Mouse (Mus musculus) ES-Bruce4 (cell line): Measurements from ENCODE around the gene 2310003L06Rik. TPM values are rescaled to one million over a fixed set of nuclear protein-coding genes. Genes with fewer than 3 reads are reported as not detected.

Experiments
- H3K27ac ChIP-seq: 2 replicates; pipeline ENCODE4 v1.5.1; 2012; ENCODE audit warnings: low read length, inconsistent platforms; ENCODE audit not compliant: insufficient read depth
- H3K27me3 ChIP-seq: 2 replicates; pipeline ENCODE4 v1.6.1; 2012; ENCODE audit warnings: mild to moderate bottlenecking, low read length, inconsistent platforms; ENCODE audit not compliant: control insufficient read depth, poor library complexity, insufficient read depth, severe bottlenecking
- H3K36me3 ChIP-seq: 2 replicates; pipeline ENCODE4 v1.6.1; 2012; ENCODE audit warnings: inconsistent platforms, mild to moderate bottlenecking, low read length, moderate library complexity; ENCODE audit not compliant: control insufficient read depth, poor library complexity, insufficient read depth, severe bottlenecking
- H3K4me1 ChIP-seq: one replicate; pipeline ENCODE4 v1.8.1; 2011; ENCODE audit warnings: low read length; ENCODE audit not compliant: control insufficient read depth, insufficient read depth
- H3K4me3 ChIP-seq: 2 replicates; pipeline ENCODE4 v1.5.1; 2011; ENCODE audit warnings: low read depth, mild to moderate bottlenecking, low read length
- H3K9ac ChIP-seq: 2 replicates; pipeline ENCODE4 v1.6.1; 2012; ENCODE audit warnings: low read depth, mild to moderate bottlenecking, inconsistent platforms; ENCODE audit not compliant: poor library complexity, severe bottlenecking
- H3K9me3 ChIP-seq: replicated peaks from 2 replicates; pipeline ENCODE4 v1.6.1; 2012; ENCODE audit warnings: mild to moderate bottlenecking, low read length, inconsistent platforms; ENCODE audit not compliant: control insufficient read depth, poor library complexity, insufficient read depth, severe bottlenecking
- CTCF ChIP-seq: IDR thresholded peaks from one replicate; pipeline ENCODE4 v1.8.1; 2011; ENCODE audit warnings: low read depth, low read length
- EP300 ChIP-seq: IDR thresholded peaks from 2 replicates; pipeline ENCODE4 v1.6.1; 2011; ENCODE audit warnings: low read depth, low read length; ENCODE audit not compliant: insufficient read depth
- POLR2A ChIP-seq: IDR thresholded peaks from one replicate; pipeline ENCODE4 v1.8.1; 2011; ENCODE audit warnings: low read length; ENCODE audit not compliant: insufficient read depth
- polyA plus RNA-seq: library from polyadenylated mRNA; stranded (reverse); fragments of >200 nt; gene quantifications from 2 replicates; pipeline ENCODE4 v1.2.4, GENCODE M21; 2011; ENCODE audit warnings: low read depth; ENCODE audit not compliant: missing spikeins, insufficient read depth, insufficient read length

Gene 2310003L06Rik
- polyA plus RNA-seq, 1 experiment: not detected

GRCm38 (mm10) chr5:87979139-87979538 is 9.9 kb downstream of the 2310003L06Rik start, which contains the start of gene Cabs1:
TSS of gene Cabs1 (plus strand) at chr5:87979439.
- Histone ChIP-seq H3K27ac (no peak within 1 kb of the TSS), H3K36me3 (no peaks in the 10 kb centered on the region), H3K4me3 (no peak within 1 kb of the TSS), H3K9ac (no peak within 1 kb of the TSS), H3K27me3 (no peaks in the 10 kb centered on the region), H3K9me3 (no peaks in the 10 kb centered on the region), H3K4me1 (no peaks in the 10 kb centered on the region)
- TF ChIP-seq POLR2A (no peak), CTCF (no peak), EP300 (no peak)

- H3K9me3 ChIP-seq: no peaks in the 10 kb centered on the region
- no peak overlapping the region for H3K9ac ChIP-seq
- H3K27me3 ChIP-seq: no peaks in the 10 kb centered on the region
- H3K4me3 ChIP-seq: no peak overlapping the region
- TF ChIP-seq CTCF (no peak), EP300 (no peak), POLR2A (no peak)
- no peaks in the 10 kb centered on the region for H3K36me3 ChIP-seq
- H3K27ac ChIP-seq: no peak overlapping the region
- H3K4me1 ChIP-seq: no peaks in the 10 kb centered on the region
Observed at GRCm38 (mm10) chr5:87982468-87983214, 13.4 kb downstream of the 2310003L06Rik start.

GRCm38 (mm10) chr5:88002249-88002648 is 33.0 kb downstream of the 2310003L06Rik start, which contains the start of gene Smr3a:
TSS of gene Smr3a (plus strand) at chr5:88002549.
- Histone ChIP-seq H3K4me1 (no peaks in the 10 kb centered on the region), H3K4me3 (no peak within 1 kb of the TSS)
- TF ChIP-seq POLR2A (no peak), CTCF (no peak), EP300 (no peak)

GRCm38 (mm10) chr5:88005241-88005640 is 36.0 kb downstream of the 2310003L06Rik start:
- no peak overlapping the region for H3K27ac ChIP-seq
- TF ChIP-seq POLR2A (no peak), EP300 (no peak), CTCF (no peak)
- no peaks in the 10 kb centered on the region for H3K27me3 ChIP-seq

More at GRCm38 (mm10) chr5:88002249-88002648, 33.0 kb downstream of the 2310003L06Rik start, which contains the start of gene Smr3a:
- H3K27me3 ChIP-seq: no peaks in the 10 kb centered on the region
- H3K9ac ChIP-seq: no peak within 1 kb of the TSS
- no peak within 1 kb of the TSS for H3K27ac ChIP-seq
- H3K9me3 ChIP-seq: no peaks in the 10 kb centered on the region
- H3K36me3 ChIP-seq: no peaks in the 10 kb centered on the region

More at GRCm38 (mm10) chr5:88005241-88005640, 36.0 kb downstream of the 2310003L06Rik start:
- no peak overlapping the region for H3K4me3 ChIP-seq
- H3K9ac ChIP-seq: no peak overlapping the region
- H3K36me3 ChIP-seq: no peaks in the 10 kb centered on the region
- H3K4me1 ChIP-seq: no peaks in the 10 kb centered on the region
- H3K9me3 ChIP-seq: no peaks in the 10 kb centered on the region

Other genes starting within 250 kb of the 2310003L06Rik start
- not detected in 2 replicates for gene Csn1s2a, start 194.9 kb upstream of the 2310003L06Rik start, polyA plus RNA-seq
- gene Csn1s2b, start 161.4 kb upstream of the 2310003L06Rik start, polyA plus RNA-seq: not detected in 2 replicates
- not detected in 2 replicates for gene Prr27, start 143.8 kb upstream of the 2310003L06Rik start, polyA plus RNA-seq
- not detected in 2 replicates for gene Odam, start 84.4 kb upstream of the 2310003L06Rik start, polyA plus RNA-seq
- 1.8 and 2.2 TPM in 2 replicates for gene Csn3, start 43.9 kb upstream of the 2310003L06Rik start, polyA plus RNA-seq
- gene Gm28434, start 58 bp downstream of the 2310003L06Rik start, polyA plus RNA-seq: not detected in 2 replicates
- gene Cabs1, start 10.0 kb downstream of the 2310003L06Rik start, polyA plus RNA-seq: not detected in 2 replicates
- gene Smr3a, start 33.1 kb downstream of the 2310003L06Rik start, polyA plus RNA-seq: not detected in 2 replicates
- gene Smr2, start 117.1 kb downstream of the 2310003L06Rik start, polyA plus RNA-seq: not detected in 2 replicates
- not detected in 2 replicates for gene Gm11116, start 142.1 kb downstream of the 2310003L06Rik start, polyA plus RNA-seq
- not detected in 2 replicates for gene Gm11115, start 184.6 kb downstream of the 2310003L06Rik start, polyA plus RNA-seq